Mouse (Mus musculus) intestine, postnatal 0 days (tissue): ENCODE data around the gene Uaca. TPM values are rescaled to one million over a fixed set of nuclear protein-coding genes. Genes with fewer than 3 reads are reported as not detected.
A peak's percentile ranks its signal among the peaks of the same experiment; 100 is the strongest.

Experiments used
- ATAC-seq: fragments of 200-750 bp; cut with Nextera tagmentation; 2 replicates; pipeline ENCODE4 v1.8.0; 2017; ENCODE audit warnings: mild to moderate bottlenecking, moderate TSS enrichment, moderate library complexity
- H3K27ac ChIP-seq: fragments of 300-500 bp; sonication (generic); 2 replicates; pipeline ENCODE4 v1.5.1; 2014; ENCODE audit warnings: mild to moderate bottlenecking, low read depth, low read length, moderate library complexity
- H3K27me3 ChIP-seq: fragments of 300-500 bp; sonication (generic); replicated peaks from 2 replicates; pipeline ENCODE4 v1.6.1; 2014; ENCODE audit warnings: low read length, mixed read lengths; ENCODE audit not compliant: control insufficient read depth, insufficient read depth
- H3K36me3 ChIP-seq: fragments of 300-500 bp; sonication (generic); 2 replicates; pipeline ENCODE4 v1.6.1; 2014; ENCODE audit warnings: mild to moderate bottlenecking, moderate library complexity; ENCODE audit not compliant: control insufficient read depth, insufficient read depth
- H3K4me1 ChIP-seq: fragments of 300-500 bp; sonication (generic); replicated peaks from 2 replicates; pipeline ENCODE4 v1.6.1; 2014; ENCODE audit warnings: antibody characterized with exemption, low read length, mixed read lengths; ENCODE audit not compliant: control insufficient read depth, insufficient read depth
- H3K4me2 ChIP-seq: fragments of 300-500 bp; sonication (generic); replicated peaks from 2 replicates; pipeline ENCODE4 v1.6.1; 2014; ENCODE audit warnings: low read depth, mild to moderate bottlenecking, moderate library complexity
- H3K4me3 ChIP-seq: fragments of 300-500 bp; sonication (generic); 2 replicates; pipeline ENCODE4 v1.5.1; 2014; ENCODE audit warnings: low read depth, low read length
- H3K9ac ChIP-seq: fragments of 300-500 bp; sonication (generic); 2 replicates; pipeline ENCODE4 v1.6.1; 2014; ENCODE audit warnings: mild to moderate bottlenecking, low read depth, low read length
- H3K9me3 ChIP-seq: fragments of 300-500 bp; sonication (generic); 2 replicates; pipeline ENCODE4 v1.6.1; 2016; ENCODE audit warnings: mixed run types; ENCODE audit not compliant: control insufficient read depth
- CTCF ChIP-seq: sonication (generic); IDR thresholded peaks from 2 replicates; pipeline ENCODE4 v1.5.1; 2016; ENCODE audit warnings: low read depth, mild to moderate bottlenecking, control low read depth, antibody characterized with exemption, moderate library complexity
- whole genome bisulfite sequencing: fragments of 180-500 bp; shearing (Covaris S2); extraction: QIAGEN DNeasy Blood & Tissue Kit; methylation state at CpG from one replicate; pipeline ENCODE4 v1.1.7; 2014; 5-methylcytosine and 5-hydroxymethylcytosine counted together
- polyA plus RNA-seq: library from polyadenylated mRNA; unstranded; fragments of >200 nt; fragmentation: Nextera tagmentation; extraction: Ambion mirVana; gene quantifications from 2 replicates; pipeline ENCODE4 v1.2.1, GENCODE M21; 2015

Gene Uaca
- polyA plus RNA-seq, 1 experiment from 2014 or later: 34.6 TPM

- no peak for ATAC-seq
- no peaks in the 10 kb centered on the region for H3K9me3 ChIP-seq
- H3K4me1 ChIP-seq: no peaks in the 10 kb centered on the region
- H3K9ac ChIP-seq: no peak overlapping the region
- TF ChIP-seq CTCF: no peak
- WGBS: 84% methylated on average over 28 of the region's 28 CpGs
- peaks cover 83% of the 10 kb centered on the region for H3K36me3 ChIP-seq
- H3K27me3 ChIP-seq: no peaks in the 10 kb centered on the region
- no peak overlapping the region for H3K4me2 ChIP-seq
- no peak overlapping the region for H3K27ac ChIP-seq
- H3K4me3 ChIP-seq: no peak overlapping the region
Observed at GRCm38 (mm10) chr9:60870919-60871503, 76.7 kb downstream of the Uaca start.

- TF ChIP-seq CTCF: peak; percentile 45
- H3K9me3 ChIP-seq: no peaks in the 10 kb centered on the region
- H3K27ac ChIP-seq: no peak overlapping the region
- H3K27me3 ChIP-seq: no peaks in the 10 kb centered on the region
- H3K4me2 ChIP-seq: no peak overlapping the region
- H3K4me1 ChIP-seq: no peaks in the 10 kb centered on the region
- no peak for ATAC-seq
- 73% methylated on average over 13 of the region's 13 CpGs for WGBS
- peaks cover 85% of the 10 kb centered on the region for H3K36me3 ChIP-seq
- H3K9ac ChIP-seq: no peak overlapping the region
- H3K4me3 ChIP-seq: no peak overlapping the region
Observed at GRCm38 (mm10) chr9:60873257-60874054, 79.1 kb downstream of the Uaca start.

- WGBS: 73% methylated on average over 8 of the region's 8 CpGs
- H3K27me3 ChIP-seq: no peaks in the 10 kb centered on the region
- no peak for ATAC-seq
- H3K9me3 ChIP-seq: no peaks in the 10 kb centered on the region
- no peak overlapping the region for H3K4me3 ChIP-seq
- no peaks in the 10 kb centered on the region for H3K4me1 ChIP-seq
- no peak overlapping the region for H3K4me2 ChIP-seq
- H3K36me3 ChIP-seq: peaks cover 87% of the 10 kb centered on the region
- no peak for TF ChIP-seq CTCF
- no peak overlapping the region for H3K9ac ChIP-seq
- no peak overlapping the region for H3K27ac ChIP-seq
Observed at GRCm38 (mm10) chr9:60874055-60874392, 79.7 kb downstream of the Uaca start.

GRCm38 (mm10) chr9:60876085-60876484, 81.7 kb downstream of the Uaca start:
- Histone ChIP-seq H3K9me3 (no peaks in the 10 kb centered on the region), H3K36me3 (peaks cover 90% of the 10 kb centered on the region), H3K4me3 (no peak overlapping the region), H3K27ac (no peak overlapping the region), H3K4me1 (no peaks in the 10 kb centered on the region), H3K9ac (no peak overlapping the region), H3K27me3 (no peaks in the 10 kb centered on the region), H3K4me2 (no peak overlapping the region)
- ATAC-seq: no peak
- TF ChIP-seq CTCF: no peak
- 93% methylated on average over 9 of the region's 9 CpGs for whole genome bisulfite sequencing

GRCm38 (mm10) chr9:60876531-60876930, 82.2 kb downstream of the Uaca start:
- Histone ChIP-seq H3K27me3 (no peaks in the 10 kb centered on the region), H3K9ac (no peak overlapping the region), H3K4me1 (no peaks in the 10 kb centered on the region), H3K36me3 (peaks cover 90% of the 10 kb centered on the region), H3K4me2 (no peak overlapping the region), H3K9me3 (no peaks in the 10 kb centered on the region), H3K4me3 (no peak overlapping the region), H3K27ac (no peak overlapping the region)
- WGBS: 90% methylated on average over 8 of the region's 8 CpGs
- ATAC-seq: no peak
- TF ChIP-seq CTCF: no peak

- H3K4me2 ChIP-seq: no peak overlapping the region
- no peaks in the 10 kb centered on the region for H3K4me1 ChIP-seq
- H3K27ac ChIP-seq: no peak overlapping the region
- TF ChIP-seq CTCF: no peak
- no peaks in the 10 kb centered on the region for H3K27me3 ChIP-seq
- H3K4me3 ChIP-seq: no peak overlapping the region
- H3K9ac ChIP-seq: no peak overlapping the region
- no peak for ATAC-seq
- no peaks in the 10 kb centered on the region for H3K9me3 ChIP-seq
- WGBS: 83% methylated on average over 8 of the region's 8 CpGs
- H3K36me3 ChIP-seq: peaks cover 88% of the 10 kb centered on the region
Observed at GRCm38 (mm10) chr9:60878051-60878557, 83.8 kb downstream of the Uaca start.
